Mouse (Mus musculus) testis, adult 2 months (tissue): Measurements from ENCODE around the gene Gm42742.

Experiments used
- CTCF ChIP-seq: fragments of 200-500 bp; IDR thresholded peaks from 2 replicates; pipeline ENCODE4 v1.5.1; 2012; ENCODE audit warnings: low read depth, mild to moderate bottlenecking, inconsistent platforms, low read length, moderate library complexity; ENCODE audit not compliant: control insufficient read depth, insufficient read depth, insufficient replicate concordance
- POLR2A ChIP-seq: fragments of 200-500 bp; IDR thresholded peaks from 2 replicates; pipeline ENCODE4 v1.6.1; 2012; ENCODE audit warnings: low read depth, mild to moderate bottlenecking, inconsistent platforms, low read length, moderate library complexity; ENCODE audit not compliant: control insufficient read depth

GRCm38 (mm10) chr7:127024755-127025555 lies 4.1 kb upstream of the Gm42742 start:
- TF ChIP-seq CTCF (peak; percentile 49; the same call in 1 of the 2 replicates), POLR2A (peak; percentile 75; the same call in 1 of the 2 replicates)
